Mouse (Mus musculus) intestine, postnatal 0 days (tissue): ENCODE results near the gene Prc1. TPM values are rescaled to one million over a fixed set of nuclear protein-coding genes. Genes with fewer than 3 reads are reported as not detected.
"Not testable (repeated sequence)": the region's sequence is repeated elsewhere in the genome, so short reads cannot be mapped to it uniquely, and the experiment has no call there.

ENCODE experiments used
- ATAC-seq: fragments of 200-750 bp; cut with Nextera tagmentation; 2 replicates; pipeline ENCODE4 v1.8.0; 2017; ENCODE audit warnings: mild to moderate bottlenecking, moderate TSS enrichment, moderate library complexity
- H3K27ac ChIP-seq: fragments of 300-500 bp; sonication (generic); 2 replicates; pipeline ENCODE4 v1.5.1; 2014; ENCODE audit warnings: mild to moderate bottlenecking, low read depth, low read length, moderate library complexity
- H3K27me3 ChIP-seq: fragments of 300-500 bp; sonication (generic); replicated peaks from 2 replicates; pipeline ENCODE4 v1.6.1; 2014; ENCODE audit warnings: low read length, mixed read lengths; ENCODE audit not compliant: control insufficient read depth, insufficient read depth
- H3K36me3 ChIP-seq: fragments of 300-500 bp; sonication (generic); 2 replicates; pipeline ENCODE4 v1.6.1; 2014; ENCODE audit warnings: mild to moderate bottlenecking, moderate library complexity; ENCODE audit not compliant: control insufficient read depth, insufficient read depth
- H3K4me1 ChIP-seq: fragments of 300-500 bp; sonication (generic); replicated peaks from 2 replicates; pipeline ENCODE4 v1.6.1; 2014; ENCODE audit warnings: antibody characterized with exemption, low read length, mixed read lengths; ENCODE audit not compliant: control insufficient read depth, insufficient read depth
- H3K4me2 ChIP-seq: fragments of 300-500 bp; sonication (generic); replicated peaks from 2 replicates; pipeline ENCODE4 v1.6.1; 2014; ENCODE audit warnings: low read depth, mild to moderate bottlenecking, moderate library complexity
- H3K4me3 ChIP-seq: fragments of 300-500 bp; sonication (generic); 2 replicates; pipeline ENCODE4 v1.5.1; 2014; ENCODE audit warnings: low read depth, low read length
- H3K9ac ChIP-seq: fragments of 300-500 bp; sonication (generic); 2 replicates; pipeline ENCODE4 v1.6.1; 2014; ENCODE audit warnings: mild to moderate bottlenecking, low read depth, low read length
- H3K9me3 ChIP-seq: fragments of 300-500 bp; sonication (generic); 2 replicates; pipeline ENCODE4 v1.6.1; 2016; ENCODE audit warnings: mixed run types; ENCODE audit not compliant: control insufficient read depth
- CTCF ChIP-seq: sonication (generic); IDR thresholded peaks from 2 replicates; pipeline ENCODE4 v1.5.1; 2016; ENCODE audit warnings: low read depth, mild to moderate bottlenecking, control low read depth, antibody characterized with exemption, moderate library complexity
- WGBS: fragments of 180-500 bp; shearing (Covaris S2); extraction: QIAGEN DNeasy Blood & Tissue Kit; methylation state at CpG from one replicate; pipeline ENCODE4 v1.1.7; 2014; 5-methylcytosine and 5-hydroxymethylcytosine counted together
- polyA plus RNA-seq: library from polyadenylated mRNA; unstranded; fragments of >200 nt; fragmentation: Nextera tagmentation; extraction: Ambion mirVana; gene quantifications from 2 replicates; pipeline ENCODE4 v1.2.1, GENCODE M21; 2015

The Prc1 gene
- polyA plus RNA-seq, 1 experiment from 2014 or later = 32.5 TPM

DNA sequence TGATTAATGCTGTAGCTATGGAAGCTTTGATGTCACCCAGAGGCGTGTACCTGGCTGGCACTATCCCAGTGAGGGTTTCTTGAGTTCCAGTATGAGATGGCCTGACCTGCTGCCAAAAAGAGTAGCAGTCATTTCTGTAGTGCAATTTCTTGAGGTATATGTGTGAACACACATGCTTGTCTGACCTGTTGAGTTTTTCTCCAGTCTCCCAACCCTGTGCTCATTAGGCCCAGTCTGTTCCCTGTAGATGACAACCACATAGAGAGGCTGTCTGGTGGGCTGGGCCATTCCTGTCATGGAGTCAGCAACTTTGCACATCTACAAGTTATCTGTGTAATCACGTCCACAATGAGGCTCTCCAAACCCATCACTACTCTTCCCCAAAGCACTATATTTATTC lies 21.5 kb downstream of the Prc1 start:
- no peak for ATAC-seq
- WGBS = 81% methylated on average over 2 of the region's 2 CpGs
- H3K36me3 ChIP-seq = peaks cover 67% of the 10 kb centered on the region

DNA sequence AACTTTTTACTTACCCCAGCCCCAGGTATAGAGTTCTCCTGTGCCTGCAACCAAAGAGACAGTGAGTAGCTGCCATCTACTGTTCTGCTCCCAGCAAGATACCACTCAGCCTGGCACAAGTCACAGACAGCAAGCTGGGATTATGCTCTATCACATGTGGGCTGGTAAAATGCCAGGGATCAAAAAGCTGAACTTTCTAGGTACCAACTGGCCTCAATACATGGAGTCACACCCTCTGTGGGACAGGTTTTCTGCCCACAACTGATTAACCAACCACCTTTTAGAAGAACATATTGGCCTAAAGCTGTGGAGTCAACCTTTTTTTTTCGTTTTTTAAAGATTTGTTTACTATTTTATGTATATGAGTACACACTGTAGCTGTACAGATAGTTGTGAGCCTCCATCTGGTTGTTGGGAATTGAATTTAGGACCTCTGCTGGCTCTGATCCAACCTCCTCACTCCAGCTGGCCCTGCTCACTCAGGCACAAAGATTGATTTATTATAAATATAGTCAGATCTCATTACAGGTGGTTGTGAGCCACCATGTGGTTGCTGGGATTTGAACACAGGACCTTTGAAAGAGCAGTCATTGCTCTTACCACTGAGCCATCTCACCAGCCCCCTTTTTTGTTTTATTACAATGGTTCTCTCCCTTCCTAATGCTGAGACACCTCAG lies 23.3 kb downstream of the Prc1 start:
- Histone ChIP-seq H3K9ac (no peak overlapping the region), H3K4me2 (no peak overlapping the region), H3K27ac (no peak overlapping the region), H3K4me1 (no peaks in the 10 kb centered on the region), H3K27me3 (no peaks in the 10 kb centered on the region), H3K9me3 (no peaks in the 10 kb centered on the region), H3K36me3 (peaks cover 56% of the 10 kb centered on the region), H3K4me3 (no peak overlapping the region)
- no peak for TF ChIP-seq CTCF
- ATAC-seq = no peak
- 57% methylated on average over 1 of the region's 1 CpGs for WGBS

More for the DNA sequence above, 21.5 kb downstream of the Prc1 start:
- H3K9ac ChIP-seq = no peak overlapping the region
- no peak for TF ChIP-seq CTCF
- no peak overlapping the region for H3K4me3 ChIP-seq
- H3K9me3 ChIP-seq = no peaks in the 10 kb centered on the region
- H3K4me2 ChIP-seq = no peak overlapping the region
- H3K27ac ChIP-seq = no peak overlapping the region
- no peaks in the 10 kb centered on the region for H3K27me3 ChIP-seq
- H3K4me1 ChIP-seq = no peaks in the 10 kb centered on the region

- Histone ChIP-seq H3K4me3 (no peak overlapping the region), H3K9me3 (no peaks in the 10 kb centered on the region), H3K4me2 (no peak overlapping the region), H3K27me3 (no peaks in the 10 kb centered on the region), H3K9ac (no peak overlapping the region), H3K27ac (no peak overlapping the region), H3K36me3 (peaks cover 46% of the 10 kb centered on the region), H3K4me1 (no peaks in the 10 kb centered on the region)
- WGBS = 92% methylated on average over 4 of the region's 4 CpGs
- no peak for ATAC-seq
- TF ChIP-seq CTCF = no peak
Measured at GRCm38 (mm10) chr7:80318670-80319069, 24.4 kb downstream of the Prc1 start.

- Histone ChIP-seq H3K27me3 (no peaks in the 10 kb centered on the region), H3K27ac (no peak overlapping the region), H3K4me2 (no peak overlapping the region), H3K9me3 (no peaks in the 10 kb centered on the region), H3K36me3 (peaks cover 34% of the 10 kb centered on the region), H3K4me1 (no peaks in the 10 kb centered on the region), H3K4me3 (no peak overlapping the region), H3K9ac (no peak overlapping the region)
- TF ChIP-seq CTCF = no peak
- no peak for ATAC-seq
- WGBS = 78% methylated on average over 19 of the region's 19 CpGs
Measured at GRCm38 (mm10) chr7:80319846-80320496, 25.7 kb downstream of the Prc1 start.

- Histone ChIP-seq H3K9ac (peak overlapping the region; percentile 57), H3K9me3 (no peaks in the 10 kb centered on the region), H3K4me3 (peak overlapping the region; percentile 54), H3K27me3 (no peaks in the 10 kb centered on the region), H3K36me3 (peaks cover 45% of the 10 kb centered on the region), H3K27ac (peak overlapping the region; percentile 90), H3K4me1 (no peaks in the 10 kb centered on the region), H3K4me2 (peak overlapping the region; percentile 68)
- no peak for TF ChIP-seq CTCF
- 8% methylated on average over 8 of the region's 8 CpGs for WGBS
- ATAC-seq = peak; percentile 42
Measured at GRCm38 (mm10) chr7:80323336-80323735, 29.1 kb downstream of the Prc1 start.

GRCm38 (mm10) chr7:80324043-80324815 lies 30.0 kb downstream of the Prc1 start, which contains the start of gene Rccd1:
Gene Rccd1, minus strand, starts transcription at chr7:80324454.
- WGBS = under 1% methylated on average over 38 of the region's 38 CpGs
- no peak for TF ChIP-seq CTCF
- ATAC-seq = peak; percentile 94

GRCm38 (mm10) chr7:80324816-80325119 lies 30.5 kb downstream of the Prc1 start:
- Histone ChIP-seq H3K4me2 (peak overlapping the region; percentile 68), H3K36me3 (peaks cover 50% of the 10 kb centered on the region), H3K27ac (0 out of 2 replicates have a peak overlapping the region, but pooled peaks have one; percentile 28)
- H3K9me3 ChIP-seq, H3K4me1 ChIP-seq, ATAC-seq, H3K4me3 ChIP-seq, H3K9ac ChIP-seq, H3K27me3 ChIP-seq: not testable (repeated sequence)
- 39% methylated on average over 5 of the region's 5 CpGs for WGBS

More at GRCm38 (mm10) chr7:80324043-80324815, 30.0 kb downstream of the Prc1 start, which contains the start of gene Rccd1:
- H3K9me3 ChIP-seq = no peaks in the 10 kb centered on the region
- peak within 1 kb of the TSS; percentile 68 for H3K4me2 ChIP-seq
- peak within 1 kb of the TSS; percentile 90 for H3K27ac ChIP-seq
- peaks cover 50% of the 10 kb centered on the region for H3K36me3 ChIP-seq
- peak within 1 kb of the TSS; percentile 57 for H3K9ac ChIP-seq
- no peaks in the 10 kb centered on the region for H3K4me1 ChIP-seq
- peak within 1 kb of the TSS; percentile 54 for H3K4me3 ChIP-seq
- H3K27me3 ChIP-seq = no peaks in the 10 kb centered on the region
